ENCODE assay signal across 8 mouse cellular contexts in genomic region chr2:156729537-156730469, GRCm38 (mm10). TPM values are rescaled to one million over a fixed set of nuclear protein-coding genes. Genes with fewer than 3 reads are reported as not detected.
A peak's percentile ranks its signal among the peaks of the same experiment; 100 is the strongest.
DNase-seq lines count a peak whose midpoint lies in the region; ATAC-seq and TF ChIP-seq lines count a peak whose summit lies in the region.

No protein-coding gene starts in this region.

- H3K27ac ChIP-seq in hindbrain, embryonic 13.5 days, result peak overlapping the region; percentile 64
- no peak overlapping the region for H3K27ac ChIP-seq in hindbrain, embryonic 14.5 days
- H3K27ac ChIP-seq in MEL (ENCODE audit: control insufficient read depth, low read depth, low read length), result peak overlapping the region; percentile 54
- H3K27ac ChIP-seq in heart, embryonic 16.5 days (ENCODE audit: low read length), result peak overlapping the region; percentile 74

- ATAC-seq in hindbrain, embryonic 13.5 days (ENCODE audit: low FRiP score), result no peak
- ATAC-seq in hindbrain, embryonic 14.5 days (ENCODE audit: low FRiP score), result no peak
- no peak for ATAC-seq in heart, embryonic 16.5 days (replicated peaks; ENCODE audit: extremely low read depth, insufficient read depth, low FRiP score)

- peaks cover 9% of the 10 kb centered on the region; the same call in 1 of the 2 replicates for H3K36me3 ChIP-seq in hindbrain, embryonic 13.5 days
- peaks cover 14% of the 10 kb centered on the region for H3K36me3 ChIP-seq in hindbrain, embryonic 14.5 days (replicated peaks; ENCODE audit: control insufficient read depth, insufficient read depth)
- H3K36me3 ChIP-seq in MEL (ENCODE audit: control insufficient read depth in 1 of 2, insufficient read depth in 2 of 2, low read length in 2 of 2), result peaks cover 0 to 6% of the 10 kb centered on the region in 2 experiments; a peak in 2 of 4 replicates
- no peaks in the 10 kb centered on the region for H3K36me3 ChIP-seq in heart, embryonic 16.5 days (ENCODE audit: control insufficient read depth, insufficient read depth)

- peaks cover 81% of the 10 kb centered on the region for H3K4me1 ChIP-seq in hindbrain, embryonic 13.5 days (replicated peaks)
- H3K4me1 ChIP-seq in hindbrain, embryonic 14.5 days (replicated peaks; ENCODE audit: control insufficient read depth, insufficient read depth, low read length), result peaks cover 32% of the 10 kb centered on the region
- peaks cover 5 to 11% of the 10 kb centered on the region in 2 experiments for H3K4me1 ChIP-seq in MEL (ENCODE audit: control insufficient read depth in 1 of 2, insufficient read depth in 2 of 2, low read length in 2 of 2)
- peaks cover 66% of the 10 kb centered on the region for H3K4me1 ChIP-seq in heart, embryonic 16.5 days (ENCODE audit: control insufficient read depth, insufficient read depth, low read length)

- no peak overlapping the region for H3K4me2 ChIP-seq in hindbrain, embryonic 13.5 days
- H3K4me2 ChIP-seq in hindbrain, embryonic 14.5 days (replicated peaks), result no peak overlapping the region
- H3K4me2 ChIP-seq in heart, embryonic 16.5 days (ENCODE audit: low read depth, low read length), result peak overlapping the region; percentile 49

- no peak overlapping the region for H3K4me3 ChIP-seq in hindbrain, embryonic 13.5 days
- no peak overlapping the region for H3K4me3 ChIP-seq in hindbrain, embryonic 14.5 days (replicated peaks; ENCODE audit: low read length)
- H3K4me3 ChIP-seq in MEL (ENCODE audit: control insufficient read depth in 1 of 2, insufficient read depth in 1 of 2, low read depth in 2 of 2, low read length in 2 of 2), result peak overlapping the region; percentile 82 to 83
- H3K4me3 ChIP-seq in heart, embryonic 16.5 days (ENCODE audit: low read length), result peak overlapping the region; percentile 30; the same call in 1 of the 2 replicates

- peak overlapping the region; percentile 55; the same call in 1 of the 2 replicates for H3K9ac ChIP-seq in hindbrain, embryonic 13.5 days
- no peak overlapping the region for H3K9ac ChIP-seq in hindbrain, embryonic 14.5 days
- H3K9ac ChIP-seq in MEL (ENCODE audit: control insufficient read depth, low read depth, low read length, poor library complexity, severe bottlenecking), result peak overlapping the region; percentile 78
- peak overlapping the region; percentile 41; the same call in 1 of the 2 replicates for H3K9ac ChIP-seq in heart, embryonic 16.5 days (ENCODE audit: low read length)

- DNase-seq in hindbrain, embryonic 14.5 days (ENCODE audit: low spot score), result no peak
- peak; percentile 82 for DNase-seq in MEL (ENCODE audit: low read depth, low spot score)
- peak; percentile 48 for DNase-seq in lung, postnatal 25 days (ENCODE audit: low spot score)
- DNase-seq in urinary bladder, postnatal 36 days (ENCODE audit: low spot score in 2 of 2), result no peak
- no peak for DNase-seq in layer of hippocampus, adult 9-11 months
- no peak for DNase-seq in adrenal gland, postnatal 36 days

- TF ChIP-seq EP300 in MEL (IDR thresholded peaks at IDR 0.05; ENCODE audit: low read depth in 1 of 2, low read length in 2 of 2), result peak in 1 of 2 experiments; percentile 35; a peak in 1 of 4 replicates

- no peaks in the 10 kb centered on the region; the same call in 1 of the 2 replicates for H3K79me2 ChIP-seq in MEL (ENCODE audit: control insufficient read depth, insufficient read depth, low read length, poor library complexity)

- WGBS in hindbrain, embryonic 13.5 days, result 55% methylated on average over 9 of the region's 10 CpGs
- 69% methylated on average over 9 of the region's 10 CpGs for WGBS in hindbrain, embryonic 14.5 days
- WGBS in heart, embryonic 16.5 days, result 30% methylated on average over 9 of the region's 10 CpGs

- H3K9me3 ChIP-seq in hindbrain, embryonic 13.5 days, result no peaks in the 10 kb centered on the region
- H3K9me3 ChIP-seq in hindbrain, embryonic 14.5 days (ENCODE audit: control insufficient read depth, low read length), result no peaks in the 10 kb centered on the region
- no peaks in the 10 kb centered on the region for H3K9me3 ChIP-seq in MEL (replicated peaks; ENCODE audit: insufficient read depth, low read length)
- no peaks in the 10 kb centered on the region for H3K9me3 ChIP-seq in heart, embryonic 16.5 days (replicated peaks; ENCODE audit: control insufficient read depth, low read length)

- TF ChIP-seq RAD21 in MEL (IDR thresholded peaks at IDR 0.05; ENCODE audit: low read depth, low read length), result no peak

- TF ChIP-seq POLR2A in MEL (IDR thresholded peaks at IDR 0.05; ENCODE audit: control insufficient read depth in 1 of 2, insufficient read depth in 1 of 2, low read depth in 1 of 2, low read length in 2 of 2, poor library complexity in 1 of 2), result no peak; a peak in 1 of 4 replicates

- no peaks in the 10 kb centered on the region for H3K27me3 ChIP-seq in hindbrain, embryonic 13.5 days
- no peaks in the 10 kb centered on the region for H3K27me3 ChIP-seq in hindbrain, embryonic 14.5 days (ENCODE audit: control insufficient read depth, insufficient read depth, low read length)
- no peaks in the 10 kb centered on the region for H3K27me3 ChIP-seq in MEL (ENCODE audit: control insufficient read depth in 1 of 2, insufficient read depth in 2 of 2, low read length in 2 of 2)
- H3K27me3 ChIP-seq in heart, embryonic 16.5 days (ENCODE audit: control insufficient read depth, insufficient read depth, low read length), result no peaks in the 10 kb centered on the region

- TF ChIP-seq CTCF in MEL (IDR thresholded peaks at IDR 0.05 in 2 of 3, conservative IDR thresholded peaks at IDR 0.05 in 1 of 3; ENCODE audit: control insufficient read depth in 1 of 3, insufficient read depth in 1 of 3, low read depth in 2 of 3, low read length in 3 of 3, poor library complexity in 1 of 3, severe bottlenecking in 1 of 3), result no peak

TF ChIP-seq in MEL, 35 proteins besides CTCF, POLR2A, EP300 and RAD21:
- peak; percentile 27; the same call in 1 of the 2 replicates for TF ChIP-seq TBP (IDR thresholded peaks at IDR 0.05; ENCODE audit: low read depth, low read length)
- no peak for TF ChIP-seq UBTF (IDR thresholded peaks at IDR 0.05; ENCODE audit: borderline replicate concordance, insufficient read depth, low read depth, low read length)
- no peak for TF ChIP-seq USF2 (IDR thresholded peaks at IDR 0.05; ENCODE audit: borderline replicate concordance in 1 of 2, insufficient read depth in 1 of 2, low read depth in 1 of 2, low read length in 2 of 2)
- peak; percentile 37; the same call in 1 of the 2 replicates for TF ChIP-seq ETS1 (IDR thresholded peaks at IDR 0.05; ENCODE audit: low read depth, low read length)
- TF ChIP-seq SIN3A (IDR thresholded peaks at IDR 0.05; ENCODE audit: low read length), result peak; percentile 42; the same call in 1 of the 2 replicates
- TF ChIP-seq NELFE (IDR thresholded peaks at IDR 0.05; ENCODE audit: low read depth, low read length), result 0 out of 2 replicates have a peak, but pooled peaks have one; percentile 10
- TF ChIP-seq GATA1 (IDR thresholded peaks at IDR 0.05; ENCODE audit: low read depth, low read length), result no peak
- peak; percentile 30; the same call in 1 of the 2 replicates for TF ChIP-seq MAZ (IDR thresholded peaks at IDR 0.05; ENCODE audit: low read depth, low read length)
- TF ChIP-seq RCOR1 (IDR thresholded peaks at IDR 0.05; ENCODE audit: low read depth, low read length), result peak; percentile 34; the same call in 1 of the 2 replicates

RNA-seq across cellular contexts. Expression of gene Myl9, which starts 45.4 kb away (rescaled TPM):
- polyA plus RNA-seq in hindbrain, embryonic 13.5 days (2015; fragmentation: Nextera tagmentation; extraction: Ambion mirVana), result 39.1 and 53.3 TPM in 2 replicates
- polyA plus RNA-seq in hindbrain, embryonic 14.5 days (2014; fragmentation: Nextera tagmentation; extraction: Ambion mirVana), result 41.4 and 47.1 TPM in 2 replicates
- total RNA-seq in MEL (2012; rRNA removed), result 1.2 and 2.8 TPM in 2 replicates
- 1 to 10 TPM in 1 of 2 experiments, not detected in 1; 1.3 TPM for polyA plus RNA-seq in MEL (2012; ENCODE audit: insufficient read depth in 1 of 2, insufficient read length in 2 of 2, low read depth in 1 of 2, low replicate concordance in 2 of 2, missing spikeins in 1 of 2)
- 1,725 and 1,731 TPM in 2 replicates for polyA plus RNA-seq in heart, embryonic 16.5 days (2015; fragmentation: Nextera tagmentation; extraction: Ambion mirVana)
- 10 to 100 TPM; 56.2 to 67.3 TPM for total RNA-seq in adrenal gland, postnatal 36 days (2021)

Comparison
In these comparisons a context has a peak if more than half of its experiments do, and no peak if none do; other contexts are left out.
1. H3K4me3 ChIP-seq: peak in MEL (2 of 2) and heart, embryonic 16.5 days (single experiment); none in hindbrain, embryonic 13.5 days (single experiment) and hindbrain, embryonic 14.5 days (single experiment).
2. DNase-seq: peak in MEL (single experiment) and lung, postnatal 25 days (single experiment); none in hindbrain, embryonic 14.5 days (single experiment), urinary bladder, postnatal 36 days (0 of 2), layer of hippocampus, adult 9-11 months (single experiment) and adrenal gland, postnatal 36 days (0 of 2).
3. RNA of gene Myl9, which starts 45.4 kb away (polyA plus RNA-seq): 1,725 to 1,731 TPM in heart, embryonic 16.5 days; 41.4 to 47.1 TPM in hindbrain, embryonic 14.5 days, 39.1 to 53.3 TPM in hindbrain, embryonic 13.5 days and 1.3 TPM in MEL; every median in the first group is over 10 times any median in the second.